Mouse (Mus musculus) liver, embryonic 16.5 days (tissue): ENCODE results near the gene Limd1. TPM values are rescaled to one million over a fixed set of nuclear protein-coding genes. Genes with fewer than 3 reads are reported as not detected.
"Not testable (repeated sequence)": the region's sequence is repeated elsewhere in the genome, so short reads cannot be mapped to it uniquely, and the experiment has no call there.

ENCODE experiments used
- ATAC-seq: fragments of 200-750 bp; cut with Nextera tagmentation; 2 replicates; pipeline ENCODE4 v1.8.0; 2017; ENCODE audit warnings: low read depth, mild to moderate bottlenecking, moderate number of reproducible peaks, moderate library complexity
- H3K27ac ChIP-seq: fragments of 300-500 bp; sonication (generic); 2 replicates; pipeline ENCODE4 v1.5.1; 2014; ENCODE audit warnings: mild to moderate bottlenecking, low read length
- H3K27me3 ChIP-seq: fragments of 300-500 bp; sonication (generic); 2 replicates; pipeline ENCODE4 v1.6.1; 2014; ENCODE audit warnings: low read depth, low read length, mixed read lengths; ENCODE audit not compliant: control insufficient read depth, insufficient read depth
- H3K36me3 ChIP-seq: fragments of 300-500 bp; sonication (generic); 2 replicates; pipeline ENCODE4 v1.6.1; 2014; ENCODE audit warnings: mild to moderate bottlenecking; ENCODE audit not compliant: control insufficient read depth, insufficient read depth
- H3K4me1 ChIP-seq: fragments of 300-500 bp; sonication (generic); 2 replicates; pipeline ENCODE4 v1.6.1; 2014; ENCODE audit warnings: low read depth, low read length, mixed read lengths; ENCODE audit not compliant: control insufficient read depth
- H3K4me2 ChIP-seq: fragments of 300-500 bp; sonication (generic); 2 replicates; pipeline ENCODE4 v1.6.1; 2014; ENCODE audit warnings: low read depth, low read length, mixed read lengths
- H3K4me3 ChIP-seq: fragments of 300-500 bp; sonication (generic); 2 replicates; pipeline ENCODE4 v1.5.1; 2014; ENCODE audit warnings: low read depth, mild to moderate bottlenecking, low read length
- H3K9ac ChIP-seq: fragments of 300-500 bp; sonication (generic); 2 replicates; pipeline ENCODE4 v1.6.1; 2014; ENCODE audit warnings: low read depth, low read length
- H3K9me3 ChIP-seq: fragments of 300-500 bp; sonication (generic); replicated peaks from 2 replicates; pipeline ENCODE4 v1.6.1; 2016; ENCODE audit warnings: low read length; ENCODE audit not compliant: control insufficient read depth
- WGBS: fragments of 180-500 bp; shearing (Covaris S2); extraction: QIAGEN DNeasy Blood & Tissue Kit; methylation state at CpG from one replicate; pipeline ENCODE4 v1.1.7; 2014; ENCODE audit not compliant: insufficient replicate concordance; 5-methylcytosine and 5-hydroxymethylcytosine counted together
- polyA plus RNA-seq: library from polyadenylated mRNA; unstranded; fragments of >200 nt; fragmentation: Nextera tagmentation; extraction: Ambion mirVana; gene quantifications from 2 replicates; pipeline ENCODE4 v1.2.1, GENCODE M21; 2015

Limd1 gene
- 20.3 and 22.5 TPM in 2 replicates for polyA plus RNA-seq

GRCm38 (mm10) chr9:123478586-123479195 lies at the start of gene Limd1:
Limd1 (plus strand) TSS chr9:123478706.
- H3K4me1 ChIP-seq, result peaks cover 52% of the 10 kb centered on the region
- H3K27me3 ChIP-seq, result no peaks in the 10 kb centered on the region
- peak; percentile 77 for ATAC-seq
- peak within 1 kb of the TSS; percentile 94 for H3K4me2 ChIP-seq
- no peaks in the 10 kb centered on the region for H3K36me3 ChIP-seq
- H3K9me3 ChIP-seq, result no peaks in the 10 kb centered on the region
- whole genome bisulfite sequencing, result under 1% methylated on average over 36 of the region's 57 CpGs
- H3K4me3 ChIP-seq, result peak within 1 kb of the TSS; percentile 85
- H3K9ac ChIP-seq, result peak within 1 kb of the TSS; percentile 91
- H3K27ac ChIP-seq, result peak within 1 kb of the TSS; percentile 90

DNA sequence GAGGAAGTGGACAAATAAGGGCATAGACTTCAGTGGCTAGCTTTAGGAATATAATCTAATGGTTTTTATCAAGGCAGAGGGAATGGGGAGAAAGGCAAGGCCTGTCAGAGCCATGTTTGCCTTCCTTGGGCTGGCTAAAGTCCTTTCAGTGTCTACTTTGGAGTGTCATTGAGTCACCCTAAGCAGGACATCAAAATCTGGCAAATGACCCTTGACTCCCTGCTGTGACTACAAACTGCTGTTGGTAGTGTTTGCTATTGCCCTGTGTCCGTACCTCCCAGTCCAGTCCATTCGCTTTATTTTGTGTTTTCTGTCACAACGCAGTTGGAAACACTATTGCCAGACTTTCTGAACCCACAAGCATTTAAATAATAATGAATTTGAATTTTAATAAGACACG lies 48.6 kb upstream of the Limd1 start:
- Histone ChIP-seq H3K4me3 (no peak overlapping the region), H3K27ac (no peak overlapping the region), H3K36me3 (no peaks in the 10 kb centered on the region; the same call in 1 of the 2 replicates), H3K4me2 (no peak overlapping the region), H3K9ac (no peak overlapping the region), H3K27me3 (no peaks in the 10 kb centered on the region), H3K4me1 (peaks cover 4% of the 10 kb centered on the region; the same call in 1 of the 2 replicates), H3K9me3 (no peaks in the 10 kb centered on the region)
- peak; percentile 80 for ATAC-seq
- WGBS, result 73% methylated on average over 4 of the region's 4 CpGs

DNA sequence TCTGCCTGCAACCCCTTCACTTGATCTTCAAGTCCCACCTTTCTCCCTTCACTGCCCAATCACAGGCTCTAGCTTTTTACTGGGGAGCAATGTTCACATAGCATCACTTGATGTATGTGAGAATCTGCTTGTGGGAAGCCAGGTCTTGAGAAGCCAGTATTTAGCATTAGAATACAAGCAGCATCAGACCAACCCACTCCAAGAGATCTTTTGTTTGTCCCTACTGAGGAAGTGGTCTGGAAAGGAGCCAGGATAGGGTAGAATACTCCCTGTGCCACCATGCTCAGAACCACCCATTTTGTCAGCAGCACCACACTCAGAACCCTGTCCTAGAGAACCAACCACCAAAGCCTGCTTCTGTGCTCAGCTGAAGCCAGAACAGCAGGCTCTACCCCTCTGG lies 47.5 kb upstream of the Limd1 start:
- no peak for ATAC-seq
- no peak overlapping the region for H3K4me3 ChIP-seq
- no peak overlapping the region for H3K4me2 ChIP-seq
- peaks cover 4% of the 10 kb centered on the region; the same call in 1 of the 2 replicates for H3K4me1 ChIP-seq
- no peaks in the 10 kb centered on the region; the same call in 1 of the 2 replicates for H3K36me3 ChIP-seq
- no peak overlapping the region for H3K9ac ChIP-seq
- H3K9me3 ChIP-seq, result no peaks in the 10 kb centered on the region
- H3K27me3 ChIP-seq, result no peaks in the 10 kb centered on the region
- H3K27ac ChIP-seq, result no peak overlapping the region

DNA sequence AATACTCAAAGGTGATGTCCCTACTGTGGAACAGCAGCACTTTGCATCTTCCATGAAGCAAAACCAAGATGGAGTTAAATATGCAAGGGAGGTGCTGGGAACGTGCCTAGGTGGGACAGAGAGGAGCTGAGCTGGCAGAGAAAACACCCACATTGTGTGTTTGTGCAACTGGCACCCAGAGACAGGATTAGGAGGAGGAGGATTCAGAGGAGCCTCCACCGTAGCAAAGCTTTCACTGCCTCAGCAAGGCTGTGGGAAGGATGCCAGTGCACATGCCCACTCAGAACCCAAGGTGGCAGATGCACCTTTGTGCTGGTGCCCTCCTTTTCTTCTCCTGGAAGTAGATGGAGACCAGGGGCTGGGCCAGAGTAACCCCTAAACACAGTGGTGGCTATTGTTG lies 40.3 kb upstream of the Limd1 start:
- 69% methylated on average over 2 of the region's 2 CpGs for WGBS

GRCm38 (mm10) chr9:123440230-123441058 lies 38.1 kb upstream of the Limd1 start:
- no peaks in the 10 kb centered on the region for H3K9me3 ChIP-seq
- no peaks in the 10 kb centered on the region for H3K36me3 ChIP-seq
- no peak for ATAC-seq
- H3K27me3 ChIP-seq, result no peaks in the 10 kb centered on the region
- H3K4me1 ChIP-seq, result no peaks in the 10 kb centered on the region
- H3K4me2 ChIP-seq, result no peak overlapping the region
- no peak overlapping the region for H3K4me3 ChIP-seq
- H3K9ac ChIP-seq, result no peak overlapping the region
- H3K27ac ChIP-seq, result no peak overlapping the region
- WGBS, result 51% methylated on average over 5 of the region's 5 CpGs

More for the DNA sequence above, 40.3 kb upstream of the Limd1 start:
- no peaks in the 10 kb centered on the region for H3K4me1 ChIP-seq
- ATAC-seq, result no peak
- no peak overlapping the region for H3K27ac ChIP-seq
- no peaks in the 10 kb centered on the region for H3K9me3 ChIP-seq
- H3K36me3 ChIP-seq, result no peaks in the 10 kb centered on the region
- no peak overlapping the region for H3K9ac ChIP-seq
- no peak overlapping the region for H3K4me2 ChIP-seq
- H3K4me3 ChIP-seq, result no peak overlapping the region
- no peaks in the 10 kb centered on the region for H3K27me3 ChIP-seq

- not testable (repeated sequence) for H3K27ac ChIP-seq, H3K27me3 ChIP-seq, H3K9me3 ChIP-seq, H3K9ac ChIP-seq, H3K36me3 ChIP-seq, ATAC-seq, H3K4me1 ChIP-seq, H3K4me3 ChIP-seq, H3K4me2 ChIP-seq
- 92% methylated on average over 2 of the region's 3 CpGs for WGBS
Measured at GRCm38 (mm10) chr9:123447101-123447500, 31.4 kb upstream of the Limd1 start.

GRCm38 (mm10) chr9:123448594-123448993 lies 29.9 kb upstream of the Limd1 start:
- Histone ChIP-seq H3K4me3 (no peak overlapping the region), H3K9ac (no peak overlapping the region), H3K4me1 (no peaks in the 10 kb centered on the region), H3K4me2 (no peak overlapping the region), H3K36me3 (no peaks in the 10 kb centered on the region), H3K27me3 (no peaks in the 10 kb centered on the region), H3K9me3 (no peaks in the 10 kb centered on the region), H3K27ac (no peak overlapping the region)
- no peak for ATAC-seq

- H3K27me3 ChIP-seq, result no peaks in the 10 kb centered on the region
- no peak overlapping the region for H3K9ac ChIP-seq
- no peak overlapping the region for H3K4me3 ChIP-seq
- H3K27ac ChIP-seq, result no peak overlapping the region
- no peaks in the 10 kb centered on the region for H3K36me3 ChIP-seq
- no peak overlapping the region for H3K4me2 ChIP-seq
- no peak for ATAC-seq
- no peaks in the 10 kb centered on the region for H3K4me1 ChIP-seq
- H3K9me3 ChIP-seq, result no peaks in the 10 kb centered on the region
- WGBS, result 31% methylated on average over 2 of the region's 2 CpGs
Measured at GRCm38 (mm10) chr9:123450174-123450573, 28.3 kb upstream of the Limd1 start.

DNA sequence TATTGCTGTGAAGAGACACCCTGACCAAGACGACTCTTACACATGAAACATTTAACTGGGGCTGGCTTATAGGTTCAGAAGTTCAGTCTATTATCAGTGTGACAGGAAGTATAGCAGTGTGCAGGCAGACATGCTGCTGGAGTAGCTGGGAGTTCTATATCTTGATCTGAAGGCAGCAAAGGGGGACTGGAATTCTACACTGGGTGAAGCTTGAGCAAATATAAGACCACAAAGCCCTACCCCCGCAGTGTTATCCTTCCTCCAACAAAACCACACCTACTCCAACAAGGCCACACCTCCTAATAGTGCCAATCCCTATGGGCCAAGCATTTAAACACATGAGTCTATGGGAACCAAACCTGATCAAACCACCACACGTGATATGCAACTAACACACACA lies 26.7 kb upstream of the Limd1 start:
- no peaks in the 10 kb centered on the region for H3K27me3 ChIP-seq
- H3K4me3 ChIP-seq, result no peak overlapping the region
- no peaks in the 10 kb centered on the region for H3K4me1 ChIP-seq
- H3K9ac ChIP-seq, result no peak overlapping the region
- ATAC-seq, result no peak
- H3K27ac ChIP-seq, result no peak overlapping the region
- 43% methylated on average over 3 of the region's 3 CpGs for WGBS
- no peak overlapping the region for H3K4me2 ChIP-seq
- no peaks in the 10 kb centered on the region for H3K36me3 ChIP-seq
- H3K9me3 ChIP-seq, result no peaks in the 10 kb centered on the region
